Mouse (Mus musculus) kidney, adult 2 months (tissue): Measurements from ENCODE around the gene Zmiz1.

Experiments
- CTCF ChIP-seq: fragments of 200-500 bp; conservative IDR thresholded peaks from 2 replicates; pipeline ENCODE4 v1.5.1; 2011; ENCODE audit warnings: low read depth, mild to moderate bottlenecking, control low read depth, low read length, moderate library complexity, mixed read lengths; ENCODE audit not compliant: insufficient read depth, insufficient read length
- POLR2A ChIP-seq: fragments of 200-500 bp; IDR thresholded peaks from one replicate; pipeline ENCODE4 v1.6.1; 2011; ENCODE audit warnings: low read depth, low read length, control low read depth

DNA sequence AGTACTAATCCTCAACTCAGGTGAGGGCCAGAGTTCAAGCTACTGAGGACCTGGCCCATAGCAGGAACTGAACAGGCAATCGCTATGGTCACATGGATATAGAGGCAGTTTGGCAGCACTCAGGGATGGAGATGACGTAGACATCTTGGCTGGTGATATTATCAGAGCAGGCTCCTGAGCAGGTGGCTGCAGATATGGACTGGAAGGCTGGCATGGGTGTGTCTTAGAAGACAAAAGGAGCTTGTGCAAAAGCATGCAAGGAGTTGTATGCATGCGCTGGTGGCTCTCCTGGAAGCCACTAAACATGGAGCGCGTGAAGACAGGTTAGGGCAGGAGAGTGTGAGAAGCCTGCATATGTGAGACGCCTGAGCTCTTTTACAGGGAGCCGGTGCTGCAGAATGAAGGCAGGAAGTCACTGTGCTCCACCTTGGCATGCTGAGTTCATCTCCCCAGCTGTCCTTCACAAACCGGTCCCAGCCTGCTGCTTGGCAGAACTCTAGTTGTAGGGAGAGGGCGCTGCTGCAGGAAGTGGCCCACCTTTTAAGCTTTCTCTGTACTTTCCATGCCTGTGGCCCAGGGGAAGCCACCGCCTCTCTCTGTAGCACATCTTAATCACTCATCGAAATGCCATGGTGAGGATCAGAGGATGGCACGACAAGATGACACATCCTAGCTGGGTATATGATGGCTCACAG lies 4.8 kb upstream of the Zmiz1 start:
- no peak for TF ChIP-seq CTCF
- TF ChIP-seq POLR2A: no peak
